Mouse (Mus musculus) midbrain, postnatal 0 days (tissue): ENCODE measurements at regions not wholly inside any gene's neighbourhood (a gene's known extent, or its start where the extent isn't known, plus 50 kb on each side); places are given as distances from the start of the nearest gene placed in this dataset.

Source experiments
- ATAC-seq: fragments of 200-750 bp; cut with Nextera tagmentation; 2 replicates; pipeline ENCODE4 v1.8.0; 2017; ENCODE audit warnings: moderate number of reproducible peaks, mild to moderate bottlenecking, moderate TSS enrichment, moderate library complexity; ENCODE audit not compliant: low FRiP score
- DNase-seq: peaks from one replicate; pipeline ENCODE4 v3.0.0-alpha.2; 2015; ENCODE audit warnings: low spot score
- H3K27ac ChIP-seq: fragments of 300-500 bp; sonication (generic); 2 replicates; pipeline ENCODE4 v1.5.1; 2014; ENCODE audit warnings: low read depth, mild to moderate bottlenecking, low read length, mixed read lengths
- H3K27me3 ChIP-seq: fragments of 300-500 bp; sonication (generic); 2 replicates; pipeline ENCODE4 v1.6.1; 2014; ENCODE audit warnings: low read length, control low read depth, mixed read lengths; ENCODE audit not compliant: insufficient read depth
- H3K36me3 ChIP-seq: fragments of 300-500 bp; sonication (generic); 2 replicates; pipeline ENCODE4 v1.6.1; 2014; ENCODE audit warnings: low read length, control low read depth, mixed read lengths; ENCODE audit not compliant: insufficient read depth
- H3K4me1 ChIP-seq: fragments of 300-500 bp; sonication (generic); 2 replicates; pipeline ENCODE4 v1.6.1; 2014; ENCODE audit warnings: mild to moderate bottlenecking, control low read depth, antibody characterized with exemption, low read length, mixed read lengths; ENCODE audit not compliant: insufficient read depth
- H3K4me2 ChIP-seq: fragments of 300-500 bp; sonication (generic); 2 replicates; pipeline ENCODE4 v1.6.1; 2014; ENCODE audit warnings: low read depth, mild to moderate bottlenecking, low read length, mixed read lengths; ENCODE audit not compliant: poor library complexity, severe bottlenecking
- H3K4me3 ChIP-seq: fragments of 300-500 bp; sonication (generic); 2 replicates; pipeline ENCODE4 v1.5.1; 2014; ENCODE audit warnings: low read depth, mild to moderate bottlenecking, low read length, moderate library complexity
- H3K9ac ChIP-seq: fragments of 300-500 bp; sonication (generic); replicated peaks from 2 replicates; pipeline ENCODE4 v1.6.1; 2014; ENCODE audit warnings: mild to moderate bottlenecking, low read length, moderate library complexity, mixed read lengths; ENCODE audit not compliant: poor library complexity, severe bottlenecking
- H3K9me3 ChIP-seq: fragments of 300-500 bp; sonication (generic); 2 replicates; pipeline ENCODE4 v1.6.1; 2016; ENCODE audit warnings: low read length, control low read depth
- CTCF ChIP-seq: IDR thresholded peaks from 2 replicates; pipeline ENCODE4 v1.5.1; 2016; ENCODE audit warnings: antibody characterized with exemption, mild to moderate bottlenecking
- WGBS: fragments of 180-500 bp; shearing (Covaris S2); extraction: QIAGEN DNeasy Blood & Tissue Kit; methylation state at CpG from one replicate; pipeline ENCODE4 v1.1.7; 2014; 5-methylcytosine and 5-hydroxymethylcytosine counted together

DNA sequence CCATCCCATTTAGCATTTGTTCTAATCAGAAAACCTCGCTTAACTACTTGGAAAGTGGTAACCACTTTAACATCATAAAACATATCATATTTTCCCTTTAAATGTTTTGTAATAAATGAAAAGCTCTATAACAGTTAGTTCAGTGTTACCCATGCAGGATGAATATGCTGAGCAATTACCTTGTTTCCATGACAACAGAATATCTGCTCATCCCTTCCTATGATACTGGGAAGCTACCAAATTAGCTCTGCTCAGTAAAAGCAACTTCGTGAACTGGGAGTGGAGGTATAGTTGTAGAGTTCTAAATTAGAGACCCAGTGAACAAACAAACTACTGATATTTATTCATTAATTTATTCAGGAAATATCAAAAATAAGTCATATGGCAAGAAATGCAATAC is 595.0 kb downstream of the Epm2a start:
- DNase-seq (peak; percentile 55), ATAC-seq (no peak)
- Histone ChIP-seq H3K27me3 (no peaks in the 10 kb centered on the region), H3K9ac (no peak overlapping the region), H3K4me1 (no peaks in the 10 kb centered on the region), H3K4me2 (no peak overlapping the region), H3K36me3 (no peaks in the 10 kb centered on the region), H3K27ac (no peak overlapping the region), H3K9me3 (no peaks in the 10 kb centered on the region), H3K4me3 (no peak overlapping the region)
- 59% methylated on average over 2 of the region's 2 CpGs for WGBS
- TF ChIP-seq CTCF = no peak

DNA sequence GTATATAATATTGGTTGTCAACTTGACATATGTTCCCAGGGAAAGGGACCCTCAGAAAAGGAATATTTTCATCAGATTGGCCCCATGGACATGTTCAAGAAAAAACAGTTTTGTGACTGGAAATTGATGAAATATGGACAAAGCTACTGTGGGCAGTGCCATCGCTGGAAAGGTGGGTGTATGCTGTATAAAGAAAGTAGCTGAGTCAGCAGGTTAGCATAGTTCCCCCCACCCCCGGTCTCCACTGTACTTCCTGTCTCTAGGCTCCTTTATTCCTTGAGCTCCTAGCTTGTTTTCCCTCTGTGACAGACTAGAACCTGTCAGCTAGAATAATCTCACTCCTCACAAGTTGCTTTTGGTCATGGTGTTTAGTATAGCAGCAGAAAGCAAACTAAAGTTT is 599.6 kb downstream of the Epm2a start:
- Histone ChIP-seq H3K9ac (no peak overlapping the region), H3K4me2 (no peak overlapping the region), H3K36me3 (no peaks in the 10 kb centered on the region), H3K27ac (no peak overlapping the region), H3K27me3 (no peaks in the 10 kb centered on the region), H3K4me3 (no peak overlapping the region), H3K4me1 (no peaks in the 10 kb centered on the region), H3K9me3 (no peaks in the 10 kb centered on the region)
- DNase-seq = no peak
- TF ChIP-seq CTCF = no peak
- ATAC-seq = no peak
- 78% methylated on average over 2 of the region's 2 CpGs for WGBS

DNA sequence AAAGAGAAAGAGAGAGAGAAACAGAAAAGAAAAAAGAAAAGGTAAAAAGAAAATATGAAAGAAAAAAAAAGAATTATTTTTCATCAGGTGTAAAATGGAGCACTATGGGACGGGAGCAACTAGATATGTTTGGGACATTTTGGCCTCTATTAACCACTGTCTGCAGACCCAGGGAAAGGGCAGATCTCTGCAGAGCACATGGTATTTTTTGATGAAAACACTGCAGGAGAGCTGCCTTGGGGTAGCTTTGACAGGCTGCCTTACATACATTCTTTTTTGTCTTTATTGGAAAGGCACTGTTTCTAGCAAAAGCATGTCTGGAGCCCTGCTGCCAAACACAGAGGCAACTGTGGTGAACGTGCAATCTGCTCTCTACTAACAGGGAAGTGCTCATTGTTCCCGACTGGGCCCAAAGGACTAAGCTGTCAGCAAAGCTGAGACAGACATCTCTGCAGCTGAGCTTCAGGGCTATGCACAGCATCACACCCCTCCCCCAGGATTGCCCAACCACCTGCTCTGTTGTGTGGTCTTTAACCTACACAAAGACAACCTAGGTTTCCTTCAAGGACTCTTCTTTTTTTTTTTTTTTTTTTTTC is 617.2 kb downstream of the Epm2a start:
- DNase-seq = peak; percentile 45
- no peak for TF ChIP-seq CTCF
- Histone ChIP-seq H3K27ac (no peak overlapping the region), H3K36me3 (no peaks in the 10 kb centered on the region), H3K9me3 (no peaks in the 10 kb centered on the region), H3K4me3 (no peak overlapping the region), H3K4me1 (no peaks in the 10 kb centered on the region), H3K4me2 (no peak overlapping the region), H3K9ac (no peak overlapping the region), H3K27me3 (no peaks in the 10 kb centered on the region)
- no peak for ATAC-seq
- WGBS = 13% methylated on average over 3 of the region's 3 CpGs

DNA sequence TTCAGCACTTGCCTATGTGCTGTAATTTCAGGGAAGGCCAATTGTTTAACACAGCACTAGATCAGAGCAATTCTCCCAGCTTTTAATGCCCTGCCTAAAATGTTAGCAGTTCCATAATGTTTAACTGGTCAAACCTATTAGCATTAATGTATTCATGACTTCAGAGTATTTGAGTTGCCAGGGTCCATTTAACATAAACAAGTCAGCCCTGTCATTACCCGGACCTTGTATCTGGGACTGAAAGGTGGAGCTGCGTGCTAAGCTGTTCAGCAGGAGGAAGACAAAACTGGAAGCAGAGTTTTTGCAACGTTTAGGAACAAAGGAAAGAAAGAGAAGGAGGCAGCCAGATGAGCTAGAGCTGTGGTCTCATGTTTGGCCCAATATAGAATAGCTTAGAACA is 661.8 kb downstream of the Epm2a start:
- H3K4me3 ChIP-seq = no peak overlapping the region
- 38% methylated on average over 3 of the region's 3 CpGs for WGBS
- H3K4me1 ChIP-seq = no peaks in the 10 kb centered on the region
- DNase-seq (no peak), ATAC-seq (no peak)
- H3K27ac ChIP-seq = no peak overlapping the region
- H3K9me3 ChIP-seq = no peaks in the 10 kb centered on the region
- H3K27me3 ChIP-seq = no peaks in the 10 kb centered on the region
- no peak overlapping the region for H3K4me2 ChIP-seq
- H3K36me3 ChIP-seq = no peaks in the 10 kb centered on the region
- TF ChIP-seq CTCF = no peak
- H3K9ac ChIP-seq = no peak overlapping the region

DNA sequence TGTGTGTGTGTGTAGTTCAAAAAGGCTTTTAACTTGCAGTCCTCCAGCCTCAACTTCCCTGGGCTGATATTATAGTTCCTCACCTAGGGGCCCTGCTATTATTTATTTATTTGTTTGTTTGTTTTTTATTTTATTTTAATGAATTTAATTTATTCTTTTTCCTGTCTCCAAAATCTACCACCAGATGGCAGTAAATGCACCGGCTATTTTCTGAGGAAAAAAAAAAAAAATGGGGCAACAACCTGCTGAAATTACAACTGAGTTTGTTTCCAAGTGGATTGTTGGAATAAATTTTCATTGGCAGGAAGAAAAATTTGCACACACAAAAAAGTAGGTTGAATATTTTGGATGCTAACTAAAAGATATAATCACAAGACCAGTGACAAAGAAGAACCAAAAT is 662.7 kb downstream of the Epm2a start:
- DNase-seq (no peak), ATAC-seq (no peak)
- TF ChIP-seq CTCF = peak; percentile 61
- no peaks in the 10 kb centered on the region for H3K9me3 ChIP-seq
- no peak overlapping the region for H3K9ac ChIP-seq
- H3K27me3 ChIP-seq = no peaks in the 10 kb centered on the region
- H3K27ac ChIP-seq = no peak overlapping the region
- H3K4me1 ChIP-seq = no peaks in the 10 kb centered on the region
- H3K4me3 ChIP-seq = no peak overlapping the region
- no peaks in the 10 kb centered on the region for H3K36me3 ChIP-seq
- H3K4me2 ChIP-seq = no peak overlapping the region
- WGBS = 33% methylated on average over 1 of the region's 1 CpGs

DNA sequence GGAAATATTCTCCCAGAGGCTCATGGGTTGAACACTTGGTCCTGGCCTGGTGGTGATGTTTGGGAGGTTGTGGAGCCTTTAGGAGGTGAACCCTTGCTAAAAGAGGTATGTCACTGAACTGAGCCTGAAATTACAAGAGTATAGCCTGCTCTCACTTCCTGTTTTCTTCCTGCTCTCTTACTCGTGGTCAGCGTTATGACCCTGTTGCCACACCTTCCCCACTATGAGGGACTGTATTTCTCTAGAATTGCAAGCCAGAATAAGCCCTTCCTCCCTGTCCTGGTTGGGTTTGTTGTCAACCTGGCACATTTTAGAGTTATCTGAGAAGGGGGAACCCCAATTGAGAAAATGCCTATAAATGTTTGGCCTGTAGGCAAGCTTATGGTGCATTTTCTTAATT is 674.1 kb downstream of the Epm2a start:
- Histone ChIP-seq H3K4me1 (no peaks in the 10 kb centered on the region), H3K36me3 (no peaks in the 10 kb centered on the region), H3K9ac (no peak overlapping the region), H3K27me3 (no peaks in the 10 kb centered on the region), H3K9me3 (no peaks in the 10 kb centered on the region), H3K4me3 (no peak overlapping the region), H3K27ac (no peak overlapping the region), H3K4me2 (no peak overlapping the region)
- TF ChIP-seq CTCF = no peak
- WGBS = 89% methylated on average over 2 of the region's 2 CpGs
- DNase-seq = no peak
- ATAC-seq = no peak
